Mouse (Mus musculus): ENCODE data around the gene Fkbp7. TPM values are rescaled to one million over a fixed set of nuclear protein-coding genes. Genes with fewer than 3 reads are reported as not detected.

The Fkbp7 gene
- polyA plus RNA-seq, 1 experiment, result 8.0 TPM

DNA sequence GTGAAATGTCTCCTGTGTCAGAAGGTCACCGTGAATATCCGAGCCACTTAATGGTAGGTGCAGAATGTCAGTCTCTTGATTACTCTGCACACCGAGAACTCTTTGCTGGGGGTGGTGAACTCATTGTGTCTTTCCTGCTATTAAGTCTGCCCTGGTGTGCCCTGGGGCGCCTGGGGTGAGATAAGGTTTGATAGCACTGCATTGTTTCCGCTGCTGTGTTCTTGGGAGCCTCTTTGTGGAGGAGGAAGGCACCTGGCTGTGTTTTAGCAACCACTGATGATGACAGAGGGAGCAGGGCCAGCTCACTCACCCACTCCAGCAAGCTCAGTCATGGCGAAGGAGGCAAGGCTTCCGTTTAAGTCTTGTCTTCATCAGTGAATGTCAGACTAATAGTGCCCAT lies 15.2 kb upstream of the Fkbp7 start:
- H3K27ac ChIP-seq (ENCODE audit: insufficient read depth, low read depth, low read length), result no peak overlapping the region
- peaks cover 3% of the 10 kb centered on the region for H3K4me1 ChIP-seq (ENCODE audit: control insufficient read depth, insufficient read depth, low read length)
- no peak for TF ChIP-seq CTCF (IDR thresholded peaks at IDR 0.05; ENCODE audit: low read depth, low read length)
- TF ChIP-seq POLR2A (IDR thresholded peaks at IDR 0.05; ENCODE audit: borderline replicate concordance, low read depth, low read length), result no peak
- no peak overlapping the region for H3K4me3 ChIP-seq (ENCODE audit: insufficient read depth, low read length)

DNA sequence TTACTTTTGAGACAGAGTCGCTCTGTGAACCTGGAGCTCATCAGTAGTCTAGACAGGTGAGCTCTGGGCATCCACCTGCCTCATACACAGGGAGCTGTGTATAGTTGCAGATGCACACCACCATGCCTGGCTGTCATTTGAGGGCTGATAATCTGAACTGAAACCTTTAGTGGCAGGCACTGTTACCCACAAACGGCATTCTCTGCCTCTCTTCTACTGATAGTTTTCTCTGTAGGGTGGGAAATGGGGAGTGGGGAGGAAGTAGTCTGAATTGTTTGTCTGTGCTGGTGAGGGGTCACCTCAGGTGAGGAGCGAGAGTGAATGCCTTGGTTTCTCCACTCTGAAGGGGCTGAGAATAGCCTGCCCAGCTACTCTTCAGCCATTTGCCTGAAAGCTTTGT lies 14.7 kb upstream of the Fkbp7 start:
- TF ChIP-seq CTCF (IDR thresholded peaks at IDR 0.05; ENCODE audit: low read depth, low read length), result no peak
- H3K27ac ChIP-seq (ENCODE audit: insufficient read depth, low read depth, low read length), result no peak overlapping the region
- peaks cover 3% of the 10 kb centered on the region for H3K4me1 ChIP-seq (ENCODE audit: control insufficient read depth, insufficient read depth, low read length)
- H3K4me3 ChIP-seq (ENCODE audit: insufficient read depth, low read length), result no peak overlapping the region

DNA sequence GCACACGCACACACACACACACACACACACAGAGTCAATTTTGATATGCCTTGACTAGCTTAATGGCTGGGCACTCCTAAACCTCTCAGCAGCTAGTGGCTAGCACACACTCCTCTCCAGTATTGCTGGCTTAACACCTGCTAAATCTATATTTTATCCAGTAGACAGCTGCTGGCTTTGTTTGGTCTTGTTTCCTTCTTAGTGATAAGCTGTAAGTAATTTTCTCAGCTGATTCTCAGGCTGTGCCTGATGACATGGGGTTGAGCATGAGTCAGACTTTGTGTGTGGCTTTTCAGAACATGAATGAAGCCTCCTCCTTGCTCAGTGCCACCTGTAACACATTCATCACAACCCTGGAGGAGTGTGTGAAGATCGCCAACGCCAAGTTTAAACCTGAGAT lies 14.1 kb upstream of the Fkbp7 start:
- Histone ChIP-seq H3K4me1 (ENCODE audit: control insufficient read depth, insufficient read depth, low read length) (peaks cover 3% of the 10 kb centered on the region), H3K27ac (ENCODE audit: insufficient read depth, low read depth, low read length) (no peak overlapping the region), H3K4me3 (ENCODE audit: insufficient read depth, low read length) (no peak overlapping the region)
- no peak for TF ChIP-seq POLR2A (IDR thresholded peaks at IDR 0.05; ENCODE audit: borderline replicate concordance, low read depth, low read length)

DNA sequence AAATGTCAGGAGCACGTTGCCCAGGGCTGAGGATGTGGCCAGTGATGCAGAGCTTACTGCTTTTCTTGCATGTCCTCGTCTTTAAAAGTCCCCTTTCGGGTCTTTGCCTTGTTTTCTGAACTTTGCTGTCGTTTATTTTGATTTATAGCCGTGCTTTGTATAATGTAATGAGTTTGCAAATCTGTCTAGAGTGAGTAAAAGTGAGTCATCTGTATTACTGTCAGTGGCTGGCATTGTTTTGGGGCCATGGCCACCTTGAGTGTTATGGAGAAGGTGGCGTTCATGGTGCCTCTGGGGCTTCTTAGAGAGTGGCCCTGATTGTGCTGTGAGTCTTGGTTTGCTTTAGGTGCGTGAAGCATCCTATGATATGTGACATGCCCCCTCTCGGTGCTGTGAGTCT lies 9.4 kb upstream of the Fkbp7 start:
- Histone ChIP-seq H3K27ac (ENCODE audit: insufficient read depth, low read depth, low read length) (no peak overlapping the region), H3K4me1 (ENCODE audit: control insufficient read depth, insufficient read depth, low read length) (peaks cover 17% of the 10 kb centered on the region), H3K4me3 (ENCODE audit: insufficient read depth, low read length) (no peak overlapping the region)
- TF ChIP-seq POLR2A (IDR thresholded peaks at IDR 0.05; ENCODE audit: borderline replicate concordance, low read depth, low read length) (no peak), CTCF (IDR thresholded peaks at IDR 0.05; ENCODE audit: low read depth, low read length) (no peak)

DNA sequence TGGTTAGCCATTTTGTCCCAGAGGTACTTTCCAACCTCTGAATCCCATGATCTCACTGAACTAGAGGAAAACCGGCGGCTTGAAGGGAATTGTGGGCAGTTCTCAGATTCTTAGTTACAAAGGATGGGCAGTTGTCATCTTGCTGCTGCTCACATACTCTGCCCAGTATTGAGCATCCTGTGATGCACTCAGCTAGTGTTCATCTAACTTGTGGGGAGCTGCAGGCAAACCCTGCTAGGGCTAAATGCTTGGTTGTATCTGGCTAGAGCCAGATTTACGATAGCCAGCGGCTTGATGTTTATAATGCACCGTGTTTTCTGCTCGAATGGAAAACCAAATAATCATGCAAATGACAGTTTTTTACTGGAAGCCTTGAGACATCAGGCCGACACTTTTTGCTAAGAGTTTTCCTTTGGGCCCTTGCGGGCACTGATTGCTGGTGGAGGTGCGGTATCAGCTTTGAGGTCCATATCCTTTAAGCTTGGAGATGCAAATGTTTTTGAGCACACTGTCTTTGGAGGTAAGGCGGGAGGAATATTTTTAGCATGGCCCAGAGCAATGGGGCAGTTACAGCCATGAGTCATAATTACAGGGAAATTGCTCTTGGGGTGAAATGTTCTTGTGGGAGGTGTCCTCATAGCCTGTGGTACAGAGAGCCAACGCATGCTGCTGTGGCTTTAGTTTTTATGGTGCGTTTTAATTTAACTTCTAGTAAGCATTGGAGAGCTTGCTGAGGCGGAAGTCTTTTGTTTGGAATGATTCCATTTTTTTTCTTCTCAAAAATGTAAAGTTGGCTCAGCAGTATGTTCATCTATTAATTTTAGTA lies 3.7 kb upstream of the Fkbp7 start:
- TF ChIP-seq POLR2A (IDR thresholded peaks at IDR 0.05; ENCODE audit: borderline replicate concordance, low read depth, low read length), result no peak
- TF ChIP-seq CTCF (IDR thresholded peaks at IDR 0.05; ENCODE audit: low read depth, low read length), result no peak
- H3K27ac ChIP-seq (ENCODE audit: insufficient read depth, low read depth, low read length), result peak overlapping the region; percentile 71
- H3K4me1 ChIP-seq (ENCODE audit: control insufficient read depth, insufficient read depth, low read length), result peaks cover 35% of the 10 kb centered on the region
- peak overlapping the region; percentile 88 for H3K4me3 ChIP-seq (ENCODE audit: insufficient read depth, low read length)

DNA sequence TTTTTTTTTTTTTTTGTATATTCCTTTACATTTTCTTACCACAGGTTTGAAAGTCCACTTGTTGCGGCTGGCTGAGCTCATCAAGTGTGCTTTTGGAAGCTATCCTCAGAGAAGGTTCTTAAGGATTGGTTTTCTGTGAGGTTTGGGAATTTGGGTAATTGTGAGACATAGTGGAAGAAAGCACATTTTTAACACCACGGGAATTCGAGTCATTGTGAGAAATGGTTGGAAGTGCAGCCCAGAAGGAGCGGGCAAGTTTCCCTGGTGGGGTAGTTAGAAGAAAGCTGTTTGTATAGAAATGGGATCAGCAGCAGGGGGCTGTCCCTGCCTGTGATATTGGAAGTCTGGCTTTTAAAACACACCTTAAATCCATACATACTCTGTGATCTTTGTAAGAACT lies 3.0 kb upstream of the Fkbp7 start:
- no peak for TF ChIP-seq POLR2A (IDR thresholded peaks at IDR 0.05; ENCODE audit: borderline replicate concordance, low read depth, low read length)
- no peak for TF ChIP-seq CTCF (IDR thresholded peaks at IDR 0.05; ENCODE audit: low read depth, low read length)
- Histone ChIP-seq H3K4me3 (ENCODE audit: insufficient read depth, low read length) (peak overlapping the region; percentile 88), H3K4me1 (ENCODE audit: control insufficient read depth, insufficient read depth, low read length) (peaks cover 37% of the 10 kb centered on the region), H3K27ac (ENCODE audit: insufficient read depth, low read depth, low read length) (peak overlapping the region; percentile 71)

DNA sequence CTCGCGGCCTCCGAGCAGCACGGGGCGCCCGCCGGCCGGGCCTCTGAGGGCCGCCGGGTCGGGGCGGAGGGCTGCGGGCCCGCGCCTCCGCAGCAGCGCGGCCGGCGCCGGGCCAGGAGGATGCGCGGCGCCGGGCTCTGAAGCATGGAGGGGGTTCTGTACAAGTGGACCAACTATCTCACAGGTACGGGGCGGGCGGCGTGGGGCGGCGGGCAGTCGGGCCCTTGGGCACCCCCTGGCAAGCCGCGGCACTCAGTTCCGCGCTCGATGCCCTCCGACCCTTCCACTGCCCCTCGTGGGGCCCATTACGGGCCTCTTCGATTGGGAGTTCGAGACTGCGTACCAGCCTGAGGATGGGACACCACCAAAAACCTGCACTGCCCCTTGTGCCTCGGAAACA lies 2.5 kb upstream of the Fkbp7 start:
- H3K27ac ChIP-seq (ENCODE audit: insufficient read depth, low read depth, low read length), result peak overlapping the region; percentile 71; the same call in 1 of the 2 replicates

DNA sequence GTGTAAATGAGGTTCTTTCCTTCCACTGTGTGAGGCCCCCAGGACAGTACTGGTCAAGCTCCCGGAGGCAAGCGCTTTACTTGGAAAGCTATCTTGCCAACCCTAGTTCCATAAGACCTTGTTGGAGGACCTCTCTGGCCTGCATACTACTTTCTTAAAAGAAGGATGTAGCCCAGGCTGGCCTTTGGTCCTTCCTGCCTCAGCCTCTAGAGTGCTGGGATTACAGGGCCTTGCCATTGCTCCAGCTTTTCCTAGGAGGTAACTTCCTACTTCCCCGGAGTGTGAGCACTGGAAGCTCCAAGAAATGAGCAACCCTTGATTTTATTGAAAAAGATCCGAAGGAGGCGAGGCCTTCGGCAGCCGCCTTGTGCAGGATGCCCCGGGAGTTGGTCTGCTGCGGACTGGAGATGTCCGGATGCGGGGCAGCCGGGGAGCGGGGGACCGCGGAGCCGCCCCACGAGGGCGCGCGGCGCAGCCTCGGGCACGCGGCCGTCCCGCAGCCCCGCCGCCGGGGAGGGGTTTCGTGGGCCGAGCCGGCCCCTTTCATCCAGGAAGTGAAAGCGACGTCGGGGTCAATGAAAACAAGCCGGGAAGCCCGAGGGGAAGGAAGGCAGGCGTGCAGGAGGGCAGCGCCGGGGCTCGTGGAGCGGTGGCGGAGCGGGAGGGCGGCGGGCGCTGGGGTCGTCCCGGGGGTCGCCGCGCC lies 2.0 kb upstream of the Fkbp7 start, which contains the start of gene Plekha3:
Gene Plekha3, plus strand, starts transcription at position 557 of the 703 bp plus-strand sequence.
- H3K4me1 ChIP-seq (ENCODE audit: control insufficient read depth, insufficient read depth, low read length), result peaks cover 37% of the 10 kb centered on the region
- TF ChIP-seq CTCF (IDR thresholded peaks at IDR 0.05; ENCODE audit: low read depth, low read length), result no peak
- no peak for TF ChIP-seq POLR2A (IDR thresholded peaks at IDR 0.05; ENCODE audit: borderline replicate concordance, low read depth, low read length)
- H3K27ac ChIP-seq (ENCODE audit: insufficient read depth, low read depth, low read length), result peak within 1 kb of the TSS; percentile 71
- peak within 1 kb of the TSS; percentile 88 for H3K4me3 ChIP-seq (ENCODE audit: insufficient read depth, low read length)

More for the DNA sequence above, 2.5 kb upstream of the Fkbp7 start:
- Histone ChIP-seq H3K4me1 (ENCODE audit: control insufficient read depth, insufficient read depth, low read length) (peaks cover 37% of the 10 kb centered on the region), H3K4me3 (ENCODE audit: insufficient read depth, low read length) (peak overlapping the region; percentile 88)
- TF ChIP-seq POLR2A (IDR thresholded peaks at IDR 0.05; ENCODE audit: borderline replicate concordance, low read depth, low read length) (no peak), CTCF (IDR thresholded peaks at IDR 0.05; ENCODE audit: low read depth, low read length) (no peak)

DNA sequence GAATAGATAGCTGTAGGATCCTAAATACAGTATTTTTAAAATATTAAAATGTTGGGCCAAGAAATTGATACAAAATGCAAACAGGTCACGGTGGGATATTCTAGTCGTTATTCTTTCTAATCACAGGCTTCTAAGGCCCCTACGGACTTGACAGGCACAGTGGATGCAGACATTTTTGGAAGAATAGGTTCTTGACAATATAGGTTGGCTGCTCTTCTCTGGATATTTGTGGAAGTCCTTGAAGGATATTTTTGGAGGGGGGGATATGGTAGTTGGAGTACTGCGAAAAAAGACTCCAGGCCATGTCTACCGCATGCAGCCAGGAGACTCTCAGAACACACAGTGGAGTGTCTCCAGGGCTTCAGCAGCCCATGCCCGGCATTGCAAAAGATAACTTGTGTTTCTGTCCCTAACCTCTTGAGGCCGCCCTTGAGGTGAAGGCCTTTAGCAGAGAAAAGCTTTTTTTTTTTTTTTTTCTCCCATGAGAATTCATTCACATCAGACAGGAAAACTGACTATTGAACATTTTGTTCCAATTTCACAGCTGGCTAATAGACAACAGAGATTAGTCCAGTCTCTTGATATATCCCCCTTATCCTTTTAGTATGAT lies 661 bp upstream of the Fkbp7 start:
- H3K27ac ChIP-seq (ENCODE audit: insufficient read depth, low read depth, low read length), result peak overlapping the region; percentile 49
- peak overlapping the region; percentile 79; the same call in 1 of the 2 replicates for H3K4me3 ChIP-seq (ENCODE audit: insufficient read depth, low read length)
- TF ChIP-seq CTCF (IDR thresholded peaks at IDR 0.05; ENCODE audit: low read depth, low read length), result 0 out of 2 replicates have a peak, but pooled peaks have one; percentile 8
- no peak for TF ChIP-seq POLR2A (IDR thresholded peaks at IDR 0.05; ENCODE audit: borderline replicate concordance, low read depth, low read length)
- peaks cover 29% of the 10 kb centered on the region for H3K4me1 ChIP-seq (ENCODE audit: control insufficient read depth, insufficient read depth, low read length)

Measured in bone marrow macrophage, adult 2 months (primary cell).